Mouse (Mus musculus) liver, adult 2 months (tissue): ENCODE measurements at regions not wholly inside any gene's neighbourhood (a gene's known extent, or its start where the extent isn't known, plus 50 kb on each side); places are given as distances from the start of the nearest gene placed in this dataset.

Experiments used
- CTCF ChIP-seq: fragments of 200-500 bp; IDR thresholded peaks from 2 replicates; pipeline ENCODE4 v1.5.1; 2011; ENCODE audit warnings: low read depth, low read length, control low read depth
- POLR2A ChIP-seq: fragments of 200-500 bp; IDR thresholded peaks from 2 replicates; pipeline ENCODE4 v1.6.1; 2011; ENCODE audit warnings: low read length, control low read depth; ENCODE audit not compliant: insufficient read depth; ENCODE audit errors: extremely low read depth

- TF ChIP-seq CTCF = no peak
- TF ChIP-seq POLR2A = no peak
These were observed 569.0 kb upstream of the Robo1 start for GRCm38 (mm10) chr16:71739104-71739503.
